Mouse (Mus musculus) frontal cortex, adult 2 months (tissue): ENCODE measurements around the gene N4bp3. TPM values are rescaled to one million over a fixed set of nuclear protein-coding genes. Genes with fewer than 3 reads are reported as not detected.
A peak's percentile ranks its signal among the peaks of the same experiment; 100 is the strongest.

ENCODE experiments used
- DNase-seq, 2 experiments: peaks; one replicate each; pipeline ENCODE4 v3.0.0; 2022; ENCODE audit warnings: low spot score in 1 of 2; ENCODE audit errors: extremely low spot score in 1 of 2
- polyA plus RNA-seq: library from polyadenylated mRNA; depleted of rRNA; stranded (reverse); fragments of >200 nt; gene quantifications from 2 replicates; pipeline ENCODE4 v1.2.3, GENCODE M21; 2012

Gene N4bp3
- polyA plus RNA-seq, 1 experiment, result 9.8 TPM

GRCm38 (mm10) chr11:51654891-51655290, 4.2 kb upstream of the N4bp3 start:
- no peak for DNase-seq

- DNase-seq, result no peak
These were observed 3.1 kb upstream of the N4bp3 start for GRCm38 (mm10) chr11:51653736-51654135.

GRCm38 (mm10) chr11:51652889-51653418, 2.3 kb upstream of the N4bp3 start:
- no peak for DNase-seq

- DNase-seq, result no peak
These were observed 381 bp downstream of the N4bp3 start for GRCm38 (mm10) chr11:51650261-51650660.

GRCm38 (mm10) chr11:51649889-51650199, 798 bp downstream of the N4bp3 start:
- peak in 1 of 2 experiments; percentile 51 for DNase-seq

- DNase-seq, result no peak
These were observed 1.3 kb downstream of the N4bp3 start for GRCm38 (mm10) chr11:51649111-51649888.

- no peak for DNase-seq
These were observed 2.1 kb downstream of the N4bp3 start for GRCm38 (mm10) chr11:51648566-51648965.

GRCm38 (mm10) chr11:51646751-51647667, 3.6 kb downstream of the N4bp3 start:
- peak in 1 of 2 experiments; percentile 52 for DNase-seq

- no peak for DNase-seq
These were observed 4.4 kb downstream of the N4bp3 start for GRCm38 (mm10) chr11:51646245-51646644.

- no peak for DNase-seq
These were observed 5.3 kb downstream of the N4bp3 start for GRCm38 (mm10) chr11:51645293-51645692.

- DNase-seq, result no peak
These were observed 6.4 kb downstream of the N4bp3 start for GRCm38 (mm10) chr11:51644217-51644616.

GRCm38 (mm10) chr11:51643761-51644160, 6.9 kb downstream of the N4bp3 start:
- DNase-seq, result no peak

GRCm38 (mm10) chr11:51643202-51643601, 7.4 kb downstream of the N4bp3 start:
- DNase-seq, result no peak

- DNase-seq, result no peak
These were observed 9.9 kb downstream of the N4bp3 start for GRCm38 (mm10) chr11:51640748-51641147.

GRCm38 (mm10) chr11:51638497-51638896, 12.1 kb downstream of the N4bp3 start:
- DNase-seq, result no peak

GRCm38 (mm10) chr11:51637971-51638414, 12.6 kb downstream of the N4bp3 start:
- DNase-seq, result no peak

GRCm38 (mm10) chr11:51636323-51636684, 14.3 kb downstream of the N4bp3 start:
- peak in 1 of 2 experiments; percentile 70 for DNase-seq

- peak; percentile 91 to 96 for DNase-seq
These were observed 14.9 kb downstream of the N4bp3 start, which contains the start of gene Rmnd5b for GRCm38 (mm10) chr11:51635525-51636322. Gene Rmnd5b (minus strand): TSS chr11:51635896.

- no peak for DNase-seq
These were observed 15.5 kb downstream of the N4bp3 start for GRCm38 (mm10) chr11:51635127-51635524.

GRCm38 (mm10) chr11:51633721-51634120, 16.9 kb downstream of the N4bp3 start:
- no peak for DNase-seq
